Mouse (Mus musculus) embryo, embryonic 10.5 days (tissue): ENCODE measurements around the gene Zpr1.
A peak's percentile ranks its signal among the peaks of the same experiment; 100 is the strongest.

ENCODE experiments used
- DNase-seq: peaks from one replicate; pipeline ENCODE4 v3.0.0-alpha.2; 2015; ENCODE audit warnings: low spot score

The Zpr1 gene

DNA sequence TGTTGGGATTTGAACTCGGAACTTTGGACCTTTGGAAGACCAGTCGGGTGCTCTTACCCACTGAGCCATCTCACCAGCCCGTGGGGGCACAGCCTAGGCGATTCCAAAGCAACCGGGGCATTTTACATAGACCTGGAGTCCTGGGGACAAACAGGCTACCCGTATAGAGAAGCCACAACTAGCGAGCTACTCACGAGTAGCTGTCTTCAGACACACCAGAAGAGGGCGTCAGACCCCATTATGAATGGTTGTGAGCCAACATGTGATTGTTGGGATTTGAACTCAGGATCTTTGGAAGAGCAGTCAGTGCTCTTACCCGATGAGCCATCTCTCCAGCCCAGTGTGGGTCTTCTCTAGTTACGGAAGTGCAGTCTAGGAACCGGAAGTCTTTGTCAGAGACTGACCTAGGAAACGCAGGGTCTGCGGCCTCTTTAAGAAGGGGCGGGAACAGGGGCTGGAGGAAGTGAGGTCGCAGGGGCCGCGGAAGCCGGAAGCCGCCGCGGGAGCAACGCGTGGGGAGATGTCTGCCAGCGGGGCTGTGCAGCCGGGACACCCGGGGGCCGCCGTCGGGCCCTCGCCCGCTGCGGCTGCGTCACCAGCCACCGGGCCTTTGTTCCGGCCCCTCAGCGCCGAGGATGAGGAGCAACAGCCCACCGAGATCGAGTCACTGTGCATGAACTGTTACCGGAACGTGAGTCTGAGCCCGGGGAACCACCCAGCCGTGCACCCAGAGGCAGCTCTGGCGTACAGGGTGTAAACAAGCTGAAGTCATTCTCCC, at the start of gene Zpr1:
Gene Zpr1 (plus strand): TSS at position 388 of the 778 bp plus-strand sequence.
- peak; percentile 97 for DNase-seq

DNA sequence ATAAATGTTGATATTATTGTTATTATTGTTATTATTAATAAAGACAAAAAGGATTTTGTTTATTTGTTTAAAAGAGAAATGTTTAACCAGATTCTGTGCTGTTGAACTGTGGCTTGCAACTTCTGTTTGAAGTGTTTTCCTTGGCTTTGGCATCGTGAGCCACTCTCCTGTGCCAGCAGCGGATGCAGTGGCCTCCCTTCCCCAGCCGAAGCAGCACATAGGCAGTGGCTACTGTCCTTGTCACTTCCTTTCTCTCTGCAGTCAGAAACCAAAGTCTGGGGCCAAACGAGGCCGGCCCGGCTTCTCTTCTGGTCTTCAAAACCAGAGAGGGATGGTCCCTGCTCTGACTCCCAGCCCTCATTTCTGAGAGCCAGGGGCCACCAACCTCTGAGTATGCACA, 49.8 kb upstream of the Zpr1 start:
- DNase-seq, result no peak

DNA sequence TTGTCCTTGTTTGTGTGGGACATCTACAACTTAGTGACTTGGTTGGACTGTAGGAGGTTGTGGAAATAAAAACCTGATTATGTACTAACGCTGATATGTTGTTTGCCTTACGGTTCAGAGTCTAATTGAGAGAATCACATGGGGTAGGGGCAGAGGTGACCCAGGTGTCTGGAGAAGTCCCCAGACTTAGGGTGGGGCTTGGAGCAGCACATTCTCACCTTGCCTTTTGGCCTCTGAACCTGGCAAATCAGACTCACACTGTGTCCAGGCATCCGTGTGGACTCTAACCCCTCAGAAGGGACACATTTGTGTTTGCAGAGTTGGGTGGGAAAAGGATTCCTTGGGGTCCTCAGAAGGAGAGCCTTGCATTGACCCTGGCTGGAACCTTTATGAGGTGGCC, 48.8 kb upstream of the Zpr1 start:
- DNase-seq, result no peak

DNA sequence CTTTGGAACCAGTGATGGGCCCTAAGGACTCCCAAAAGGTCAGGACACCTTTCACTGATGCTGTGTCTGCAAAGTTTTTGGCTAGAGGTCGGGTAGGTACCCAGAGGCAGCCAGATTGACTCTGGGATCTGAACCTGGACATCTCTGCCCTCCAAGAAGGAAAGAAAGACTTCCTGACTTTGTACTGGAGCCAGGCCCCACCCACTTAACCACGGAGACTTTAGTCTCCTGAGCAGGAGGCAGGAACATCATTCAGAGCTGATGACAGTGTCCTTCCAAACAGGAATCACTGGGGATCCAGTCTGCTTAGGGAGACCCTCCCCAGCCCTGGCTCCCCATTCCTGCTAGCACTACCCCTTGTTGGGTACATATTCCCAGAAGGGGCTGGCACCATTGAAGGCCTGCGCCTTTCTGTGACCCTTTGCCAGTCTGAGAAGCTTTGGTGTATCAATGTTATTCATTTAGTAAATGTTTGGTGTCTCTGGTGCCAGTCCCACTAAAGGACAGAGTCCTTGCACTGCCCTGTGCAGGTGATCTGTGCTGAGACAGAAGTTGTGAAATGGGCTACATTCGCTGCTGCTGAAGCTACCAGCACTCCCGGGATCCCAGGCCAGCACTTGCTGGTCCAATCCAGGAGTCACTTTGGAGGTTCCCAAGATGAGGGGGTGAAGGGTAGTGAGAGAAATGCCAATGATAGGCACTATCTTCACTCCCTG, 47.8 kb upstream of the Zpr1 start:
- DNase-seq, result no peak

DNA sequence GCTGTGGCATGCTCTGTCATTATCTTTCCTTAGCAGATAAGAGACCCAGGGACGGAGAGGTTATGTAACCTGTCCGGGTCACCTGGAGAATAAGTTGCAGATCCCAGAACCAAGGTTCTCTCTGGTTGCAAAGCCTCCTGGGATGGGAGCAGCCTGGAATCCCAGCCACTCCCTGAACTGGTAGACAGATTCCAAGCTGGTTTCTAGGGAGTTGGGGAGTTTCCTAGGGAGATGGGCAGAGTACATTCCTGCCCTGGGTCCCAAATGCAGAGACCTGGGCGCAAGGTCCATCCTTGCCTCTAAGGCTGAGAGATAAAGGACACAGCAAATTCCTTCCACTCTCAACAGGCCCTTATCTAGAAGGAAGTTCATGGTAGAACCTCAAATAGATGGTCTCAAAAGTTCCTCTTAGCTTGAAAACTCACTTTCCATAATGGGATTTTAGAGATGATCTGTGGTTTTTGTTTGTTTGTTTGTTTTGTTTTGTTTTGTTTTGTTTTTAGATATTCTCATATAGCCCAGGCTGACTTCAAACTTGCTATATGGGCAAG, 45.7 kb upstream of the Zpr1 start:
- no peak for DNase-seq

DNA sequence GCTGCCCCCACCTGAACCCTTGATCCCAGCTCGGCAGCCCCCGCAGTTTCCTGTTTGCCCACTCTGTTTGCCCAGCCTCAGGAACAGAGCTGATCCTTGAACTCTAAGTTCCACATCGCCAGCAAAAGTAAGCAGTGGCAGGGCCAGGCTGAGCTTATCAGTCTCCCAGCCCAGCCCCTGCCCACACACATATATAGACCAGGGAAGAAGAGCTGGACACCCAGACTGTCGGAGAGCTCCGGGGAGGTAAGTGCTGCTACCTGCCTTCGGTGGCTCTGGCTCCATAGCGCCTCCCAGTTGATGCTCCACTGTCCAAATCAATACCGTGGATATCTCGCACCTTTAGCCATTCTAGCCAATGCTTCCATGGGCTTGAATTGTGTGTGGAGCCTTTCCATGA, 44.4 kb upstream of the Zpr1 start, which contains the start of gene Apoa1:
Gene Apoa1 (plus strand): TSS at position 90 of the 400 bp plus-strand sequence.
- DNase-seq, result no peak

DNA sequence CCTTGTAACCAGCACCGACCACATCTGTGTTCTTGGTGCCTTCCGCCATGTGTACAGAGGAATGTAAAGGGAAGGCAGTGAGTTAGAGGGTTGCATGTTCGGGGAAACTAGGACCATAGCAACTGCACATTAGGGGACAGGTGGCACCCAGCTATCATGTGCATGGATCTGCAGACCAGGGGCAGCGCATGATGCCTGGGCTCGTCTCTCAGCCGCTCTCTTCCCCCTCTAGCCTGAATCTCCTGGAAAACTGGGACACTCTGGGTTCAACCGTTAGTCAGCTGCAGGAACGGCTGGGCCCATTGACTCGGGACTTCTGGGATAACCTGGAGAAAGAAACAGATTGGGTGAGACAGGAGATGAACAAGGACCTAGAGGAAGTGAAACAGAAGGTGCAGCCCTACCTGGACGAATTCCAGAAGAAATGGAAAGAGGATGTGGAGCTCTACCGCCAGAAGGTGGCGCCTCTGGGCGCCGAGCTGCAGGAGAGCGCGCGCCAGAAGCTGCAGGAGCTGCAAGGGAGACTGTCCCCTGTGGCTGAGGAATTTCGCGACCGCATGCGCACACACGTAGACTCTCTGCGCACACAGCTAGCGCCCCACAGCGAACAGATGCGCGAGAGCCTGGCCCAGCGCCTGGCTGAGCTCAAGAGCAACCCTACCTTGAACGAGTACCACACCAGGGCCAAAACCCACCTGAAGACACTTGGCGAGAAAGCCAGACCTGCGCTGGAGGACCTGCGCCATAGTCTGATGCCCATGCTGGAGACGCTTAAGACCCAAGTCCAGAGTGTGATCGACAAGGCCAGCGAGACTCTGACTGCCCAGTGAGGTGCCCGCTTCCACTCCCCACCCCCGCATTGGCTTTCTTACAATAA, 43.1 kb upstream of the Zpr1 start:
- DNase-seq, result peak; percentile 88

DNA sequence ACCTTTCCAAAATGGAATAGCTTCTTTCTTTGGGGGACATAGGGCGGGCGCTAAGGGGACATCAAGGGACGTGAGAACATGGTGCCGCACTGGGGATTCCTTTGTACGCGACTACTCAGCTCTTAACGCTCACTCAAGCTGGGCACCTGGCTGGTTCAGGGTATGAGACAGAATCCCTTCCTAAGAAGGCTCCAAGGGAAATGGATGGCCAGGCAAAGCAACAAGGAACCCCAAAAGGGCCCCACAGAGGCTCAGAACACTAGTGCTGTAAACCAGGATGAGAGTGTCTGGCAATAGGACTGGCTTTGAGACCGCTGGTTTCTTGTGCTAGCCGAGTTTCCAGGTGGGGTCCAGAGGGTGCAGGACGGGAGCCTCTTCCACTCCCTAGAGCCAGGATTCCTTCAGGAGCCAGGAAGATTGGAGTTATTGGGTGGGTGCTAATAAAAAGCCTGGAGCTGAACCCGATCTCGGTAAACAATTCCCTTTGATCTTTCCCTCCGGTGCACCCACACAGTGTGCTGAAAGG, 42.4 kb upstream of the Zpr1 start:
- DNase-seq, result peak; percentile 35

DNA sequence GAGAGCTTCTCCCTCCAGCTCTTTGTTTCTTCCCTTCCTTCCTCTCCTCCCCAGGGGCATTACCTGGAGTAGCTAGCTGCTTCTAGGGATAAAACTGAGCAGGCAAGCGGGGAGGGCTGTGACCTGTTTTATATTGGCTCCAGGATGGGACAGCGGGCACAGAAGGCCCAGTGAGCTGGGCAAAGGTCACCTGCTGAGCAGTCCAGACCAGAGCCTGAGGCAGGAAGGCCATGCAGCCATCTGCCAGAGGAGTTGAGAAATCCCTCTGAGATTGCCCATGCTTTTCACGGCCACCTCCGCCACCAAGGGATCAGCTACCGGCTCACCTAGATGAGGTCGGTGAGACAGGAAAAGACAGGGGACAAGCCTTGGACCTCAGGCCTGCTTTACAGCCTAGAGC, 37.7 kb upstream of the Zpr1 start:
- no peak for DNase-seq

DNA sequence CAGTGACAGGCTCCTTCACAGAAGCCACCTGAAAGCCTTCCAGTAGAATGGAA, 37.4 kb upstream of the Zpr1 start, which contains the start of gene Apoc3:
Gene Apoc3 (minus strand): TSS at position 41 of the 53 bp plus-strand sequence.
- DNase-seq, result no peak

DNA sequence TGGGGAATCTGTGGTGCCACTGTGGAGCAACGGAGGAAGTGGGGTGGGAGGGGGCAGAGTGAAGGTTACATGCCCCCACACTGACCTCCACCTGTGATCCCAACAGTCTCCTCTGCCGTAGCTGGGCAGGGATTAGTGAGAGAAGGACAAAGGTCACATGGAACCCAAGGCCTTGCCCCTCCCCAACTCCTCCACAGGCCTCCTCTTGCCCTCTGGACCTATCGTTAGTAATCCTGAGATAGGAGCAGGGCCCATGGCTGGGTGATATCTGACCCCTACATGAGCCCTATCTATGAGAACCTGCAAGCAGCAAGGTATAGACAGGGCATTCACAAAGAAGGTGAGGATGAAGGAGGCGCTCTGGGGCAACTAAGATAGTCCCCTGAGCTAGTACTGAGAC, 37.2 kb upstream of the Zpr1 start:
- no peak for DNase-seq

DNA sequence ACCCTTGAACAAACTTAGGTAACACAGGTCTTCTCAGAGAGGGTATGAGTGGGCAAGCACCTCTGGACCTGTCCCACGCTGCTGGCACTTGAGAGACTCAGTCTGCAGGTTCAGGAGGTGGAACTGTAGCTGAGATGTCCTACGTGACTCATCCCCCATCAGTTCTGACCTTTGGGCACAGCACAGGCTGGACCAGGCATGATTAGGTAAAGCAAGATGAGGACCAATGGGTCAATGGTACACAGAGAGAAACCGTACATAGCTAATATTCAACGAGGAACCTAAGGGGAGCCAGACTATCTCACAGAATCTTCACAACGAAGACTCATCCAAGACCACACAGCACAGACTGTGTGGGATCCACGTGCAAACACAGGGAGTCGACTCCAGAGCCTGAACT, 34.0 kb upstream of the Zpr1 start:
- no peak for DNase-seq

DNA sequence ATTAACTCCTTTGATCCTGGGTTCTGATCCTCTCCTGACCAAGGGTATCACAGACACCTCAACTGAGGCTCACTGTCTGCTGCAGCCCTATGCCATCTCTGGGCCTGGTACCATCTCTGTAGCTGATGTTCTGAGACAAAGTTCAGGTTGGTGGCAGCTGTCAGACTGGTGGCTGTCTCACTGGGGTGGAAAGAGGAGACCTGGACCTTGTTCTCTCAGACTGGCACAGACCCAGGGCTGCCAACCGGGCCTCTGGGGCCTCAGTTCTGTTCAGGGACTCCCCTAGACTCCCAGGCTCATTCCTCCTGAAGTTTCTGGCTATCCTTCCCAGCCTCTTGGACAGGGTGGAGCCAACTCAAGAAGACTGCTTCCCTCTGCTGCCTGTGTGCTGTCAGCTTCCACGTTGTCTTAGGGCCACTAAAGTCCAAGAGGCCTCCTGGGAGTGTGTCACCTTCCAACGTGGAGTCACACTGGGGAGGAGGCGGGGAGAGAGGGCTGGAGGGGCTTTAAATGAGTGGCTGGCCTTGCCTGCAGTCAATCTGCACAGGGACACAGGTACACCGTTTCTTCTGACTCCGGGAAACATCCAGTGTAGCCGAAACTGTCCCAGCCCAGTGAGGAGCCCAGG, 32.2 kb upstream of the Zpr1 start, which contains the start of gene Apoa4:
Gene Apoa4 (plus strand): TSS at position 171 of the 628 bp plus-strand sequence.
- DNase-seq, result no peak

DNA sequence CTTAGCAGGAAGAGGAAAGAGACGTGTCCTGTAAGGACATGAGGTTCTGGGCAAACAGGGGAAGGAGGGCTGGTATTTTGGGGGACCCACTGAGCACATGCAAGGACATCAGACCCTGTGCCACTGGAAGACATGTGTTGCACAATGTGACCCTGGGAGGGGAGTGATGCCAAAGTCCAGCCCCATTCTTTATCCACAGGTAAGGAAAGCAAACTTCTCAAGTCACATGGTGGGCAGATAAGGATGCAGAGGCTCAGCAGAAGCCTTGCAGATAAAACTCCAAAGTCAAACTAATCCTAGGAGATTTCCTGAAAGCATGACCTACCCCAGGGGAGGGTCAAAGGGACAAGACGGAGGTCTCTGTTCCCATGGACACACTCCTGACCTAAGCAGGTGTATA, 31.0 kb upstream of the Zpr1 start:
- no peak for DNase-seq

DNA sequence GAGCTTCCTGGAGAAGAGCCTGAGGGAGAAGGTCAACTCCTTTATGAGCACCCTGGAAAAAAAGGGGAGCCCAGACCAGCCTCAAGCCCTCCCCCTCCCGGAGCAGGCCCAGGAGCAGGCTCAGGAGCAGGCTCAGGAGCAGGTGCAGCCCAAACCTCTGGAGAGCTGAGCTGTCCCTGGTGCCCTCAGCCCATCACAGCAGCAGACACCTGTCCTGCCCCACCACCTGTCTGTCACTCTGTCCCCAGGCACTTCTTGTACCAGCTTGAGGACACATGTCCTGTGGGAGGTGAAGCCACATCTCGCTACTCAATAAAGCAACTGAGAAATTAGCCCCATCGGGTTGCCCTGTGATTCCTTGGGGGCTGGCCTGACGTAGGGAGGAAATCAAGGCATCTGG, 29.7 kb upstream of the Zpr1 start:
- DNase-seq, result no peak

DNA sequence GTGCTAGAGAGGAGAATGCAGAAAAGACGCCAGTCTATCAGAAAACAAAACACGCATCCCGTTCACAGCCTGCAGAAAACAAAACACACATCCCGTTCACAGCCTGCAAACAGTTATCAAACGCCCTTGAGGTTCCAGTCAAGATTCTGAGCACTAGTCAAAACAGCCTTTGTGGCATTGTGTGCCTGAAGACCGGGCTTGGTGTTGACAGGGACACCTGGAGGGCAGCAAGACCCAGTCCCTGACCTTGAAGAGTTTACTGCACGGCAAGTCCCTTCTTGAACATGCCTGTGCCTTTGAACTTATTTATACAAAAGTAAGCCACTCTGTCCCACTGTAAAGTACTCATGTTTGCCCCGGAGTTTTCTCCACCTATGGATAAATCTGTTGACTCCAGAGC, 29.3 kb upstream of the Zpr1 start:
- DNase-seq, result no peak

DNA sequence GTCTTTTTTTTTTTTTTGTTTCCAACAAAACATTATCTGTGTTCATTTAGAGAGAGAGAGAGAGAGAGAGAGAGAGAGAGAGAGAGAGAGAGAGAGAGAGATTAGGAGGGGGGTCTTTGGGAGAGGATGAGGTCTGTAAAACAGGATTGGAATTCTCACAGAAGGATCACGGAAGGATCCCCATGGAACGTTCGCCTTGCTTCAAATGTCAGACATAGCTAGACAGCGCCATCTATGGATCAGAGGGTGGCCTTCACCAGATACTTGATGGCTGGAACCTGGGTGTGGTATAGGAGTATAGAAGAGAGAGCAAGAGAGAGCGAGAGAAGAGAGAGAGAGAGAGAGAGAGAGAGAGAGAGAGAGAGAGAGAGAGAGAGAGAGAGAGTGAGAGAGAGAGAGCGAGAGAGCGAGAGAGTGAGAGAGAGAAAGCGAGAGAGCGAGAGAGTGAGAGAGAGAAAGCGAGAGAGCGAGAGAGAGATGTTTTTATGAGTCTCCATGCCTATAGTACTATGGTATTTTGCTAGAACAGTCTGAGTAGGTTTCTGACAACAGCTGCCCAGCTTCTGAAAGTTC, 26.0 kb upstream of the Zpr1 start:
- DNase-seq, result peak; percentile 94

DNA sequence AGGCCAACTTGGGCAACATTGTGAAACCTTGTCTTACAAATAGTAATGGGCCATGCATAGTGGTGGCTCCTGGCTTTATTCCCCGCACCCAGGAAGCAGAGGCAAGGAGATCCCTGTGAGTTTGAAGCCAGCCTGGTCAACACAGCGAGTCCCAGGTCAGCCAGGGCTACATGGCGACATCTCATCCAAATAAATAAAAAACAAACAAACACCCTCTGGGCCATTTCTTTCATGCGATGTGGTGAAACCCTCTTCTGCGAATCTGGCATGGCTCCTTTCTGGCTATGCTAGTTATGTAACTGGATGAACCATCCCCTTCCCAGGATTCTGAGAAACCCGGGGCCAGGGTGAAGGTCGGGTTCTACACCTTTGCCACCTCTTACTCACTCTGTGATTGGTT, 16.7 kb upstream of the Zpr1 start:
- no peak for DNase-seq

DNA sequence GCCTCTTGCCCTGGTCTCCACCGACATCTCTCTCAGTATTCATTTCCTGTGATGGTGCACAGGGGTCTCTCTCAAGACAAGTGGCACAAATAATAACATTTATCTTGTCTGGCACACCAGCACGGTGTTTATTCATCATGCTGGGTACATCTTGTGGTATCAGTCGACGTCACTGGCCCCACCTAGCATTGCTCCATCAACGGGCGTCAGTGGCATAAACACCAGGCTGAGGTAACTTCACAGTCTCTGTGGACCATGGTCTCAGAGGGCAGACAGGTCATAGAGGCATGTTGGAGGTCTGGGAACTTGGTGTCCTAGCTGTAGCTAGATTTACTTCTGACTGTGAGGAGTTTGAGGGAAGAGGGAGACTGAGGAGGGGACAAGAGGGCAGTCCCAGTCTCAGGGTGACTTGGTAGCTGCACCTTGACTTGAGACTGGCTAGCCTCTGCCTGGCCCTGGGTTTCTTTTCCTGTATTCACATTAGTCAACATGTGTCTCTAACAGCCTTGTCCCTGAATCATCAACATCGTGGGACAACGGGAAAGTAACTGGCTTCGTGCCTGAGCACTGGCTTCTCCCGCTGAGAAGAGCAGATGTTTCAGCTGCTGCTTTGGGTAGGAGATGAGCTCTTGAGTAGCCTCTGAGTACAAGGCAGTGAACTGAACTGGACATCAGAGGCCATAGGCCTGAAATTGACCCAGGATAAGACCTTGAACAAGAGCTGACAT, 16.0 kb upstream of the Zpr1 start:
- no peak for DNase-seq

DNA sequence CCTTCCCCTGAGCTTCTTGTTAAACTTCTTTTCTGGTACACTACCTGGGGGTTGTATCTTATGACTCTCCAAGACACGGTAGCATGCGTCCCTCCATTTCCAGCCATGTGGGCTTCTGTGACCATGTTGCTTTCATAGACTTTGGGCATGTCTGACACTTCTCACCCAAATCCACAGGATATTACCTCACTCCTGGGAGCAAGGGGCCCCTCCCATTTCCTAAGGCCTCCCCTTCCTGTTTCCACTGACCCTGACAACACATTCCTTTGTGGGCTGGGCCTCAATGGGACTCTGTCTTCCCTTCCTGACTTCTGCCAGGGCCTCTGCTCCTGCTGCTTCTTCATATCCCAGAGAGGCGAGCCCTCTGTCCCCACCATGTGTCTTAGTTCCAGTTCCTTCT, 15.3 kb upstream of the Zpr1 start:
- DNase-seq, result no peak

DNA sequence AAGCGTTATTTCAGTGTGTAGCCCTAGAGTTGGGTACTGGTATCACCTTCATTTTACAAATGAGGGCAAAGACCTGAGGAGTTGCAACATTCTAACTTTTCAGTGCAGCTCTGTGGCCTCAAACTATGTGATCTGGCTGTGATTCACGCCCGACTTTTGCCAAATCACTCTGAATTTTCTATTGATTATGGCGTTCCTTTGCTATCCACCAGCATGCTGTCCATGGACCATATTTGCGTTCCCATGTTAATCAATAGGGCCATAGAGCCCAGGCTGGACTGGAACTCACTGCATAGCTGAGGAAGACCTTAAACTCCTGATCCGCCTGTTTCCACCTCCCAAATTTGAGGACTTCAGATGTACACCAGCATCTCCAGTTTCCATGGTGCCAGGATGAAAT, 13.8 kb upstream of the Zpr1 start:
- DNase-seq, result no peak
